Mouse (Mus musculus) erythroblast, embryonic 14.5 days (primary cell): ENCODE results near the gene Lman1l.

Experiments
- GATA1 ChIP-seq: IDR thresholded peaks from 2 replicates; pipeline ENCODE4 v1.6.1; 2012; ENCODE audit warnings: low read length, inconsistent platforms, mixed read lengths
- TAL1 ChIP-seq: IDR thresholded peaks from 3 replicates; pipeline ENCODE4 v1.6.1; 2012; ENCODE audit warnings: low read length, inconsistent platforms, mixed read lengths

GRCm38 (mm10) chr9:57650786-57651311 is 30.3 kb upstream of the Lman1l start:
- TF ChIP-seq GATA1: no peak
- no peak for TF ChIP-seq TAL1
